Mouse (Mus musculus) spleen, adult 2 months (tissue): ENCODE results near the gene Mrps23. TPM values are rescaled to one million over a fixed set of nuclear protein-coding genes. Genes with fewer than 3 reads are reported as not detected.

Experiments
- DNase-seq, 2 experiments: peaks; one replicate each; pipeline versions ENCODE4 v3.0.0 to v3.0.0-alpha.2; 2012 to 2021; ENCODE audit warnings: low spot score in 2 of 2, low read depth in 1 of 2
- H3K27ac ChIP-seq: fragments of 200-500 bp; 2 replicates; pipeline ENCODE4 v1.5.1; 2012; ENCODE audit warnings: low read length, inconsistent platforms; ENCODE audit not compliant: insufficient read depth
- H3K27me3 ChIP-seq: fragments of 200-500 bp; 2 replicates; pipeline ENCODE4 v1.6.1; 2012; ENCODE audit warnings: mild to moderate bottlenecking, moderate library complexity, low read length, inconsistent platforms; ENCODE audit not compliant: control insufficient read depth, insufficient read depth
- H3K36me3 ChIP-seq: fragments of 200-500 bp; 2 replicates; pipeline ENCODE4 v1.6.1; 2012; ENCODE audit warnings: mild to moderate bottlenecking, low read length, inconsistent platforms; ENCODE audit not compliant: control insufficient read depth, insufficient read depth
- H3K4me1 ChIP-seq: fragments of 200-500 bp; 2 replicates; pipeline ENCODE4 v1.6.1; 2011; ENCODE audit warnings: inconsistent platforms; ENCODE audit not compliant: control insufficient read depth, insufficient read depth, insufficient read length
- H3K4me3 ChIP-seq: fragments of 200-500 bp; 2 replicates; pipeline ENCODE4 v1.5.1; 2011; ENCODE audit warnings: mild to moderate bottlenecking, inconsistent platforms; ENCODE audit not compliant: insufficient read depth, insufficient read length; ENCODE audit errors: extremely low read depth
- CTCF ChIP-seq: fragments of 200-500 bp; IDR thresholded peaks from 2 replicates; pipeline ENCODE4 v1.5.1; 2011; ENCODE audit warnings: mild to moderate bottlenecking, inconsistent platforms; ENCODE audit not compliant: insufficient read depth, insufficient read length, insufficient replicate concordance; ENCODE audit errors: extremely low read depth
- POLR2A ChIP-seq: fragments of 200-500 bp; IDR thresholded peaks from 2 replicates; pipeline ENCODE4 v1.6.1; 2011; ENCODE audit warnings: low read depth, low read length, inconsistent platforms
- WGBS: fragments of 180-500 bp; shearing (Covaris S2); methylation state at CpG from one replicate; pipeline ENCODE4 v1.1.7; 2018; 5-methylcytosine and 5-hydroxymethylcytosine counted together
- polyA plus RNA-seq: library from polyadenylated mRNA; depleted of rRNA; stranded (reverse); fragments of >200 nt; gene quantifications from 2 replicates; pipeline ENCODE4 v1.2.3, GENCODE M21; 2012; rRNA removed

The Mrps23 gene
- polyA plus RNA-seq, result 23.1 and 30.0 TPM in 2 replicates

DNA sequence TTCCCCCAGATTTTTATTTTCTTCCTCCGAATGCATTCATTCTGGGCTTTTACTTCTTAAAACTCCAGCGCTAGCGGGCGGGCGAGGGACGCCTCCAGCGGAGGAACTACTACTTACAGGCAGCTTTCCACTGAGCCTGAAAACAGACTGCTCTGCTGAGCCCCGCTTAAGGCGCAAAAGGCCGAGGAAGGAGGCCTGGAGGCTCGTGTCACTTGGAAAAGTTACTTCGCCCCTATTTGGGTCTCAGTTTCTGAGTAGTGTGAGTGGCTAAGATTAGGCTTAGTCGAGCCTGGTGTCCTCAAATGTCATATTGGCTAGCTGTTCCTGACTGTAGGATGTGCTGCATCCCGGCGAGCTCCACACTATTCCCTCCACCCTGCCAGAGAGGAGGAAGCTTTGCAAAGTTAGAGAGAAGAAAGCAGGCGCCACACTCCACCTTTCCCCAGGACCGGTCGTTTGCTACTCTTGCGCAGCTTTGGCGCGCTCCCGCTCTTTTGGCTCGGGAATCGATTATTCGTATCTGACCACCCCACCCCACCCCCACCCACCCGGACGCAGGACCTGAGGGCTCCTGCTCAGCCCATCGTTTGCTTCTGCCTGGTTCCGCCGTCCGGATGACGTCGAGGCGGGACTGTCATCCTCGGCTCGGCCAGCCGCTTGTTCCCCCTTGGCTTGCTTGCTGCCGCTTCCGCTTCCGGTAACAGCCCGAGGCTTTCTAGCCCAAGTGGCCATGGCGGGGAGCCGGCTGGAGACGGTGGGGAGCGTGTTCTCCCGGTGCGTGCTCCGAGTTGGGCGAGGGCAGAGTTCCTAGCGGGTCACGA, at the start of gene Mrps23:
TSS of gene Mrps23 (plus strand) at position 677 of the 821 bp plus-strand sequence.
- peak; percentile 81 to 93 for DNase-seq
- WGBS, result under 1% methylated on average over 51 of the region's 51 CpGs
- peak within 1 kb of the TSS; percentile 70 for H3K27ac ChIP-seq
- 0 out of 2 replicates have a peak, but pooled peaks have one; percentile 17 for TF ChIP-seq CTCF
- TF ChIP-seq POLR2A, result peak; percentile 83
- peaks cover 5% of the 10 kb centered on the region; the same call in 1 of the 2 replicates for H3K4me1 ChIP-seq
- H3K27me3 ChIP-seq, result no peaks in the 10 kb centered on the region
- H3K36me3 ChIP-seq, result peaks cover 5% of the 10 kb centered on the region
- H3K4me3 ChIP-seq, result peak within 1 kb of the TSS; percentile 87

- Histone ChIP-seq H3K4me3 (no peak overlapping the region), H3K27me3 (no peaks in the 10 kb centered on the region), H3K36me3 (no peaks in the 10 kb centered on the region), H3K27ac (no peak overlapping the region), H3K4me1 (peaks cover 8% of the 10 kb centered on the region; the same call in 1 of the 2 replicates)
- DNase-seq, result no peak
- 92% methylated on average over 8 of the region's 8 CpGs for WGBS
- TF ChIP-seq CTCF (no peak), POLR2A (no peak)
These were observed 49.7 kb upstream of the Mrps23 start for GRCm38 (mm10) chr11:88154500-88154899.

- 54% methylated on average over 3 of the region's 3 CpGs for WGBS
- H3K4me1 ChIP-seq, result peaks cover 8% of the 10 kb centered on the region; the same call in 1 of the 2 replicates
- no peak for DNase-seq
These were observed 48.7 kb upstream of the Mrps23 start for GRCm38 (mm10) chr11:88155451-88155850.

GRCm38 (mm10) chr11:88155998-88156397, 48.2 kb upstream of the Mrps23 start:
- Histone ChIP-seq H3K27ac (no peak overlapping the region), H3K36me3 (no peaks in the 10 kb centered on the region), H3K4me1 (peaks cover 5% of the 10 kb centered on the region; the same call in 1 of the 2 replicates), H3K4me3 (no peak overlapping the region), H3K27me3 (no peaks in the 10 kb centered on the region)
- DNase-seq, result no peak
- no peak for TF ChIP-seq POLR2A
- 86% methylated on average over 8 of the region's 8 CpGs for WGBS

More at GRCm38 (mm10) chr11:88155451-88155850, 48.7 kb upstream of the Mrps23 start:
- no peak for TF ChIP-seq CTCF
- TF ChIP-seq POLR2A, result no peak
- Histone ChIP-seq H3K27me3 (no peaks in the 10 kb centered on the region), H3K36me3 (no peaks in the 10 kb centered on the region), H3K27ac (no peak overlapping the region), H3K4me3 (no peak overlapping the region)

GRCm38 (mm10) chr11:88156403-88156802, 47.8 kb upstream of the Mrps23 start:
- Histone ChIP-seq H3K4me1 (peaks cover 1% of the 10 kb centered on the region; the same call in 1 of the 2 replicates), H3K4me3 (no peak overlapping the region), H3K36me3 (no peaks in the 10 kb centered on the region), H3K27ac (no peak overlapping the region), H3K27me3 (no peaks in the 10 kb centered on the region)
- TF ChIP-seq POLR2A (no peak), CTCF (no peak)
- 85% methylated on average over 2 of the region's 2 CpGs for WGBS
- DNase-seq, result no peak

GRCm38 (mm10) chr11:88158842-88159246, 45.3 kb upstream of the Mrps23 start:
- Histone ChIP-seq H3K36me3 (no peaks in the 10 kb centered on the region), H3K4me1 (no peaks in the 10 kb centered on the region; the same call in 1 of the 2 replicates), H3K27me3 (no peaks in the 10 kb centered on the region), H3K4me3 (no peak overlapping the region), H3K27ac (no peak overlapping the region)
- DNase-seq, result no peak
- no peak for TF ChIP-seq POLR2A
- TF ChIP-seq CTCF, result no peak
- 85% methylated on average over 5 of the region's 5 CpGs for WGBS

DNA sequence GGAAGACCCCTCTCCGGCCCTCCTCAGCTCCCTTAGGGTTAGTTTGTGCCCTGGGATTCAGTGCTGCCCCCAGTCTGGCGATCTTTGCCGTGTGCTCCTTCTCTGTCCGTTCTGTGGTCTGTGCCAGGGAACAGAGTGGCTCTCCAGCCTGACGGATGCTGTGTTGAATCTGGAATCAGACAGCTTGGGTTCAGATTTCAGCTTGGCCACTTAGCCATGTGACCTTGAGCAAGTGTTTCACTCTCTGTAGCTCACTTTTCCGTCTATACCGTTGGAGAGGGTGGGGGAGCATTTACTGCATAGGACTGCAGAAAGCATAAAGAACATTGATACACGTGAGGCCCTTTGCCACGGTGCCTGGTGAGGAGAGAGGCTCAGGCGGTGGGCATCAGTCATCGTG, 44.8 kb upstream of the Mrps23 start:
- peaks cover 2% of the 10 kb centered on the region; the same call in 1 of the 2 replicates for H3K4me1 ChIP-seq
- 87% methylated on average over 11 of the region's 11 CpGs for WGBS
- H3K36me3 ChIP-seq, result no peaks in the 10 kb centered on the region
- no peaks in the 10 kb centered on the region for H3K27me3 ChIP-seq
- no peak overlapping the region for H3K4me3 ChIP-seq
- H3K27ac ChIP-seq, result no peak overlapping the region
- TF ChIP-seq CTCF (no peak), POLR2A (no peak)
- DNase-seq, result no peak
